ENCODE assay signal across 23 mouse cellular contexts in the genomic region with DNA sequence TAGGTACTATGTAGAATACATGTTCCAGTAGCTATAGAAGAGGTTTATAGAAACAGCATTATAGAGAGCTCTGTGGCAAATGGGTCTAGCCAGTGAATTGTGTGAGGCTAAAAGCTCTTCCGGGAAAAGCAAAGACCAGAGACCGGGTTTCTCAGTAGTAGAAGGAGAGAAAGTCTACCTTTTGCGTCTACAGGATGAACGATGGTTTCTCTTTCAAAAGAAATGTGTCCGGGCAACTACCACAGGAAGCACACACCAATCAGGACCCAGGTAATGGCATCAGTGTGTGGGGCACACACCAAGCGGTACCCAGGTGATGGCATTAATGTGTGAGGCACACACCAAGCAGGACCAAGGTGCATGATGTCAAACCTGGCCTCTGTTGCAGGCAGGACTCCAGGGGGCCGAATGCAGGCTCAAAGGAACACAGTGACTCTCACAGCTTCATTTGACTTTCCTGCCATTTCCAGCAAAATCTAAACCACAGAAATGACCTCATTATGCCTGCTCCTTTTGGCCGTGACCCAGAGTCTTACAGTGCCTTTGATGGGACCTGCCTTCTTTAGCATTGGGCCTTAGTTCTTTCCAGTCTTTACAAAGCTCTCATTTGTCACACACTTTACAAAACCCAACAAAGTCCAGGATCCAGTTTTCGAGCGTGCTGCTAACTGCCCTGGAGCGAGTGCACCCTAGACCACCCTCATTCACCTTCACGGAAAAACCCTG. TPM values are rescaled to one million over a fixed set of nuclear protein-coding genes. Genes with fewer than 3 reads are reported as not detected.
DNase-seq lines count a peak whose midpoint lies in the region; ATAC-seq and TF ChIP-seq lines count a peak whose summit lies in the region.
"Had no signal": no experiment of that assay in that cellular context is flagged by ENCODE, and none has a peak within 500 bp of the region (broad histone marks: within the 10 kb centered on the region; RNA-seq: fewer than 3 reads in every experiment).

No protein-coding gene starts in this region.

- H3K36me3 ChIP-seq in intestine, postnatal 0 days (ENCODE audit: control insufficient read depth, insufficient read depth), result no peaks in the 10 kb centered on the region
- H3K36me3 ChIP-seq in midbrain, embryonic 11.5 days (ENCODE audit: control insufficient read depth, insufficient read depth, low read length), result no peaks in the 10 kb centered on the region
- H3K36me3 ChIP-seq: forebrain, embryonic 12.5 days; lung, embryonic 15.5 days; midbrain, embryonic 10.5 days; neural tube, embryonic 12.5 days had no signal

- 85% methylated on average over 12 of the region's 12 CpGs for WGBS in intestine, postnatal 0 days
- 88% methylated on average over 12 of the region's 12 CpGs for WGBS in midbrain, embryonic 11.5 days

- H3K27me3 ChIP-seq in intestine, postnatal 0 days (replicated peaks; ENCODE audit: control insufficient read depth, insufficient read depth, low read length), result no peaks in the 10 kb centered on the region
- H3K27me3 ChIP-seq in midbrain, embryonic 11.5 days (ENCODE audit: control insufficient read depth, insufficient read depth, low read length), result no peaks in the 10 kb centered on the region
- H3K27me3 ChIP-seq: forebrain, embryonic 12.5 days; lung, embryonic 15.5 days; neural tube, embryonic 12.5 days had no signal

- H3K27ac ChIP-seq in intestine, postnatal 0 days (ENCODE audit: low read depth, low read length), result no peak overlapping the region
- H3K27ac ChIP-seq in midbrain, embryonic 11.5 days (ENCODE audit: low read depth, low read length), result no peak overlapping the region
- H3K27ac ChIP-seq: forebrain, embryonic 12.5 days; gastrocnemius, adult 2 months; hindbrain, embryonic 14.5 days; liver, embryonic 14.5 days; lung, embryonic 15.5 days; macrophage; midbrain, embryonic 10.5 days; neural tube, embryonic 12.5 days had no signal

- H3K4me2 ChIP-seq in intestine, postnatal 0 days (replicated peaks; ENCODE audit: low read depth), result peak overlapping the region; percentile 61
- H3K4me2 ChIP-seq in midbrain, embryonic 11.5 days, result no peak overlapping the region
- H3K4me2 ChIP-seq: forebrain, embryonic 12.5 days; hindbrain, embryonic 14.5 days; lung, embryonic 15.5 days; neural tube, embryonic 12.5 days had no signal

- DNase-seq in cerebellum, postnatal 25 days, result peak; percentile 29 to 38
- DNase-seq in cerebellum, postnatal 14 days, result no peak
- no peak for DNase-seq in midbrain, embryonic 11.5 days (ENCODE audit: low spot score, missing footprints)
- no peak for DNase-seq in spleen, postnatal 36 days (ENCODE audit: low spot score in 2 of 2)
- DNase-seq in retina, embryonic 14.5 days (ENCODE audit: low spot score), result no peak
- no peak for DNase-seq in layer of hippocampus, adult 11-12 months (ENCODE audit: low spot score)
- DNase-seq: B cell, adult 2 months; gastrocnemius, adult 2 months; heart, adult 18-20 months; heart, postnatal 36 days; kidney, adult 2 months; kidney, postnatal 10 days; right cerebral cortex, adult 18-20 months; thymus, postnatal 4 days had no signal

- no peak overlapping the region for H3K9ac ChIP-seq in intestine, postnatal 0 days (ENCODE audit: low read depth, low read length)
- no peak overlapping the region for H3K9ac ChIP-seq in midbrain, embryonic 11.5 days (ENCODE audit: low read length)
- H3K9ac ChIP-seq: forebrain, embryonic 12.5 days; hindbrain, embryonic 14.5 days; liver, embryonic 14.5 days; lung, embryonic 15.5 days; neural tube, embryonic 12.5 days had no signal

- TF ChIP-seq CTCF in intestine, postnatal 0 days (IDR thresholded peaks at IDR 0.05; ENCODE audit: low read depth), result no peak

- H3K4me3 ChIP-seq in intestine, postnatal 0 days (ENCODE audit: low read depth, low read length), result peak overlapping the region; percentile 41; the same call in 1 of the 2 replicates
- no peak overlapping the region for H3K4me3 ChIP-seq in midbrain, embryonic 11.5 days (ENCODE audit: low read depth, low read length)
- H3K4me3 ChIP-seq: forebrain, embryonic 12.5 days; gastrocnemius, adult 2 months; lung, embryonic 15.5 days; midbrain, embryonic 10.5 days; neural tube, embryonic 12.5 days had no signal

- peak; percentile 73 for ATAC-seq in activated CD4-positive, CD25-positive, alpha-beta regulatory T cell, adult 4 months
- no peak for ATAC-seq in intestine, postnatal 0 days
- ATAC-seq in midbrain, embryonic 11.5 days (ENCODE audit: low FRiP score), result no peak

- peaks cover 6% of the 10 kb centered on the region for H3K4me1 ChIP-seq in intestine, postnatal 0 days (replicated peaks; ENCODE audit: control insufficient read depth, insufficient read depth, low read length)
- no peaks in the 10 kb centered on the region for H3K4me1 ChIP-seq in midbrain, embryonic 11.5 days (ENCODE audit: control insufficient read depth, insufficient read depth, low read length)
- H3K4me1 ChIP-seq: forebrain, embryonic 12.5 days; lung, embryonic 15.5 days; midbrain, embryonic 10.5 days; neural tube, embryonic 12.5 days had no signal

- no peaks in the 10 kb centered on the region for H3K9me3 ChIP-seq in intestine, postnatal 0 days (ENCODE audit: control insufficient read depth)
- no peaks in the 10 kb centered on the region for H3K9me3 ChIP-seq in midbrain, embryonic 11.5 days (ENCODE audit: control insufficient read depth, low read length)
- H3K9me3 ChIP-seq: forebrain, embryonic 12.5 days; lung, embryonic 15.5 days; midbrain, embryonic 10.5 days; neural tube, embryonic 12.5 days had no signal

RNA-seq across cellular contexts. Expression of a gene that starts 1.4 kb away (rescaled TPM):
- polyA plus RNA-seq in activated CD4-positive, CD25-positive, alpha-beta regulatory T cell, adult 4 months (2017; shearing (Covaris generic)), result not detected
- polyA plus RNA-seq in intestine, postnatal 0 days (2015; fragmentation: Nextera tagmentation; extraction: Ambion mirVana), result 7.3 and 9.5 TPM in 2 replicates
- polyA plus RNA-seq in midbrain, embryonic 11.5 days (2014; fragmentation: Nextera tagmentation; extraction: Ambion mirVana), result 0.04 and 0.23 TPM in 2 replicates
- polyA plus RNA-seq: hindbrain, embryonic 14.5 days; liver, embryonic 14.5 days; macrophage had no signal

RNA-seq across cellular contexts. Expression of a gene that starts 55.3 kb away (rescaled TPM):
- 10 to 100 TPM; 12.1 to 15.4 TPM for polyA plus RNA-seq in activated CD4-positive, CD25-positive, alpha-beta regulatory T cell, adult 4 months (2017; shearing (Covaris generic))
- 20.9 and 21.9 TPM in 2 replicates for polyA plus RNA-seq in intestine, postnatal 0 days (2015; fragmentation: Nextera tagmentation; extraction: Ambion mirVana)
- polyA plus RNA-seq in midbrain, embryonic 11.5 days (2014; fragmentation: Nextera tagmentation; extraction: Ambion mirVana), result 41.1 and 44.3 TPM in 2 replicates

Comparison
In these comparisons a context has a peak if more than half of its experiments do, and no peak if none do; other contexts are left out.
1. DNase-seq: peak in cerebellum, postnatal 25 days (2 of 2); none in cerebellum, postnatal 14 days (0 of 2), midbrain, embryonic 11.5 days (single experiment), spleen, postnatal 36 days (0 of 2), retina, embryonic 14.5 days (single experiment) and layer of hippocampus, adult 11-12 months (single experiment).